Mouse (Mus musculus): ENCODE results near the gene Rhebl1.

GRCm38 (mm10) chr15:98904692-98905091 lies 10.4 kb upstream of the Rhebl1 start:
- TF ChIP-seq CTCF (IDR thresholded peaks at IDR 0.05; ENCODE audit: control insufficient read depth, insufficient read depth, low read length) (peak; percentile 55), POLR2A (IDR thresholded peaks at IDR 0.05; ENCODE audit: borderline replicate concordance, control insufficient read depth, low read depth, low read length) (no peak)

Measured in bone marrow, adult 2 months (tissue).